8 mouse cellular contexts compared by ENCODE assay signal in genomic region chr4:126262119-126262807, GRCm38 (mm10). TPM values are rescaled to one million over a fixed set of nuclear protein-coding genes. Genes with fewer than 3 reads are reported as not detected.
DNase-seq lines count a peak whose midpoint lies in the region; ATAC-seq and TF ChIP-seq lines count a peak whose summit lies in the region.

Gene Trappc3 (plus strand): TSS chr4:126262325.

- peak; percentile 95 for TF ChIP-seq CTCF in cortical plate, adult 2 months (IDR thresholded peaks at IDR 0.05; ENCODE audit: extremely low read depth, insufficient read depth, low read length)

- no peaks in the 10 kb centered on the region for H3K9me3 ChIP-seq in megakaryocyte, embryonic 14.5 days

- peak; percentile 100 for DNase-seq in gastrocnemius, adult 8-10 months (ENCODE audit: low spot score in 2 of 2)
- peak; percentile 96 for DNase-seq in hindlimb bud, embryonic 11.5 days (ENCODE audit: extremely low spot score, low read depth, low spot score)
- peak; percentile 98 to 99 for DNase-seq in left cerebral cortex, adult 8-10 months (ENCODE audit: low spot score in 2 of 2)
- DNase-seq in right cerebral cortex, postnatal 10 days (ENCODE audit: low spot score in 2 of 2) = peak; percentile 100
- DNase-seq in urinary bladder, postnatal 25 days (ENCODE audit: low spot score) = peak; percentile 97

- H3K4me3 ChIP-seq in cortical plate, adult 2 months (ENCODE audit: insufficient read depth, low read length) = peak within 1 kb of the TSS; percentile 86
- H3K4me3 ChIP-seq in megakaryocyte, embryonic 14.5 days (replicated peaks) = peak within 1 kb of the TSS; percentile 97

- H3K27me3 ChIP-seq in megakaryocyte, embryonic 14.5 days (replicated peaks) = peaks cover 3% of the 10 kb centered on the region

- ATAC-seq in activated CD4-positive, CD25-positive, alpha-beta regulatory T cell, adult 4 months = peak; percentile 84

- peak within 1 kb of the TSS; percentile 52 for H3K27ac ChIP-seq in cortical plate, adult 2 months (ENCODE audit: insufficient read depth, low read length)

- peaks cover 6% of the 10 kb centered on the region; the same call in 1 of the 2 replicates for H3K4me1 ChIP-seq in cortical plate, adult 2 months (ENCODE audit: control insufficient read depth, insufficient read depth, low read length)
- peaks cover 70% of the 10 kb centered on the region for H3K4me1 ChIP-seq in megakaryocyte, embryonic 14.5 days

- H3K36me3 ChIP-seq in megakaryocyte, embryonic 14.5 days (replicated peaks; ENCODE audit: low read length) = peaks cover 28% of the 10 kb centered on the region

- TF ChIP-seq POLR2A in cortical plate, adult 2 months (IDR thresholded peaks at IDR 0.05; ENCODE audit: extremely low read depth, insufficient read depth, low read length) = peak; percentile 52; the same call in 1 of the 2 replicates

RNA-seq across cellular contexts. Expression of gene Trappc3, which starts in this region (rescaled TPM):
- polyA plus RNA-seq in activated CD4-positive, CD25-positive, alpha-beta regulatory T cell, adult 4 months (2017; shearing (Covaris generic)) = 10 to 100 TPM; 57.1 to 80.8 TPM
- polyA plus RNA-seq in cortical plate, adult 2 months (2012; rRNA removed) = 111 and 117 TPM in 2 replicates
- 10 to 100 TPM; 19.7 to 23.2 (median 22.3) TPM for total RNA-seq in gastrocnemius, adult 8-10 months (2022)
- 10 to 100 TPM; 86.2 to 93.4 (median 89.3) TPM for total RNA-seq in left cerebral cortex, adult 8-10 months (2022)
- 4.8 and 29.6 TPM in 2 replicates for polyA plus RNA-seq in megakaryocyte, embryonic 14.5 days (2012; ENCODE audit: insufficient read depth, low replicate concordance)

Comparison
In these comparisons a context has a peak if more than half of its experiments do, and no peak if none do; other contexts are left out.
1. Peak in every context shown above with its lines: DNase-seq, ATAC-seq, H3K4me3 ChIP-seq and H3K27ac ChIP-seq.